Mouse (Mus musculus): ENCODE measurements at regions not wholly inside any gene's neighbourhood (a gene's known extent, or its start where the extent isn't known, plus 50 kb on each side); places are given as distances from the start of the nearest gene placed in this dataset.

DNA sequence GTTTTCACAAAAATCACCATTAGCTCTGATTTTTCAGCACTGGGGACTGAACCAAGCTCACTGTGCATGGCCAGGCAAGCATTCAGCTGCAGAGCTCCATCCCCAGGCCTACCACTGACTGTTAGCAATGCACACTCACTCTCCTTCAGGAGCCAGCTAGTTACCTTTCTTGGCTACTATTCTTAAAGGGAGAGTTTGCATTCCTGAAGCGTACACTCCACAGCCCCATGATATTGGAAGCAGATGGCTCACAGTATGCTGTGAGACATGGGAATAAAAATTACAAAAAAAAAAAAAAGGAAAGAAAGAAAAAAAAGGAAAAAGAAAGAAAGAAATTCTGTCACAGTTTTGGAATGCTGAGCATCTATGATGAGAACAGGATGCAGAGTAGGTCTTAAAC lies 352.8 kb downstream of the Sorl1 start:
- TF ChIP-seq POLR2A (IDR thresholded peaks at IDR 0.05; ENCODE audit: low read depth, low read length), result no peak
- TF ChIP-seq CTCF (conservative IDR thresholded peaks at IDR 0.05; ENCODE audit: insufficient read depth, insufficient read length, low read depth, low read length), result no peak
